Mouse (Mus musculus) heart, adult 2 months (tissue): ENCODE measurements around the gene Klhl32.

Source experiments
- CTCF ChIP-seq: fragments of 200-600 bp; IDR thresholded peaks from 2 replicates; pipeline ENCODE4 v1.8.1; 2022; ENCODE audit warnings: antibody characterized with exemption, mild to moderate bottlenecking, moderate library complexity
- POLR2A ChIP-seq: fragments of 200-500 bp; IDR thresholded peaks from 2 replicates; pipeline ENCODE4 v1.6.1; 2011; ENCODE audit warnings: mild to moderate bottlenecking, low read depth, low read length, control low read depth; ENCODE audit not compliant: insufficient read depth

GRCm38 (mm10) chr4:24789331-24789730 is 61.6 kb downstream of the Klhl32 start:
- no peak for TF ChIP-seq CTCF
- no peak for TF ChIP-seq POLR2A
